In genomic region chr13:42369826-42370225, GRCm38 (mm10) we compare ENCODE assay signal across 28 mouse cellular contexts.
DNase-seq lines count a peak whose midpoint lies in the region; ATAC-seq lines count a peak whose summit lies in the region.
"Had no signal": no experiment of that assay in that cellular context is flagged by ENCODE, and none has a peak within 500 bp of the region (broad histone marks: within the 10 kb centered on the region; RNA-seq: fewer than 3 reads in every experiment).

No protein-coding gene starts in this region.

- no peaks in the 10 kb centered on the region for H3K9me3 ChIP-seq in midbrain, embryonic 11.5 days (ENCODE audit: control insufficient read depth, low read length)
- H3K9me3 ChIP-seq: embryonic facial prominence, embryonic 10.5 days; embryonic facial prominence, embryonic 15.5 days; forebrain, embryonic 13.5 days; heart, embryonic 12.5 days; lung, embryonic 15.5 days; megakaryocyte, embryonic 14.5 days; midbrain, embryonic 13.5 days; stomach, embryonic 15.5 days had no signal

- no peaks in the 10 kb centered on the region for H3K4me1 ChIP-seq in midbrain, embryonic 11.5 days (ENCODE audit: control insufficient read depth, insufficient read depth, low read length)
- H3K4me1 ChIP-seq: embryonic facial prominence, embryonic 10.5 days; embryonic facial prominence, embryonic 15.5 days; forebrain, embryonic 13.5 days; lung, embryonic 15.5 days; megakaryocyte, embryonic 14.5 days; midbrain, embryonic 13.5 days; stomach, embryonic 15.5 days had no signal

- H3K4me3 ChIP-seq in midbrain, embryonic 11.5 days (ENCODE audit: low read depth, low read length): no peak overlapping the region
- H3K4me3 ChIP-seq: embryonic facial prominence, embryonic 10.5 days; embryonic facial prominence, embryonic 15.5 days; forebrain, embryonic 13.5 days; heart, embryonic 12.5 days; lung, embryonic 15.5 days; megakaryocyte, embryonic 14.5 days; midbrain, embryonic 13.5 days; stomach, embryonic 15.5 days had no signal

- no peak for ATAC-seq in midbrain, embryonic 11.5 days (ENCODE audit: low FRiP score)
- ATAC-seq: forebrain, embryonic 13.5 days; hindbrain, embryonic 16.5 days; midbrain, embryonic 13.5 days; Patski had no signal

- H3K27me3 ChIP-seq in midbrain, embryonic 11.5 days (ENCODE audit: control insufficient read depth, insufficient read depth, low read length): no peaks in the 10 kb centered on the region
- H3K27me3 ChIP-seq: embryonic facial prominence, embryonic 15.5 days; forebrain, embryonic 13.5 days; heart, embryonic 12.5 days; lung, embryonic 15.5 days; megakaryocyte, embryonic 14.5 days; midbrain, embryonic 13.5 days; Patski; stomach, embryonic 15.5 days had no signal

- no peak overlapping the region for H3K27ac ChIP-seq in midbrain, embryonic 11.5 days (ENCODE audit: low read depth, low read length)
- H3K27ac ChIP-seq: embryonic facial prominence, embryonic 10.5 days; embryonic facial prominence, embryonic 15.5 days; forebrain, embryonic 13.5 days; lung, embryonic 15.5 days; midbrain, embryonic 13.5 days; stomach, embryonic 15.5 days had no signal

- DNase-seq in heart, postnatal 4 days: peak; percentile 5
- no peak for DNase-seq in heart, adult 11 months
- DNase-seq in adipocyte (ENCODE audit: low spot score): peak; percentile 14
- DNase-seq in kidney, adult 9 months: peak; percentile 89
- DNase-seq in kidney, postnatal 14 days: peak; percentile 71
- no peak for DNase-seq in left cerebral cortex, adult 18-20 months (ENCODE audit: low spot score in 2 of 2)
- DNase-seq in right cerebral cortex, postnatal 10 days (ENCODE audit: low spot score in 2 of 2): no peak
- no peak for DNase-seq in midbrain, embryonic 11.5 days (ENCODE audit: low spot score, missing footprints)
- DNase-seq: adrenal gland, postnatal 25 days; cerebellum, adult 8-10 months; cerebellum, postnatal 25 days; gastrocnemius, postnatal 14 days; layer of hippocampus, adult 9-11 months; liver; lung, postnatal 4 days; retina, postnatal 1 day; right cerebral cortex, postnatal 25 days; thymus, postnatal 25 days had no signal

- H3K36me3 ChIP-seq in midbrain, embryonic 11.5 days (ENCODE audit: control insufficient read depth, insufficient read depth, low read length): no peaks in the 10 kb centered on the region
- H3K36me3 ChIP-seq: embryonic facial prominence, embryonic 10.5 days; embryonic facial prominence, embryonic 15.5 days; heart, embryonic 12.5 days; lung, embryonic 15.5 days; midbrain, embryonic 13.5 days; stomach, embryonic 15.5 days had no signal

- no peak overlapping the region for H3K9ac ChIP-seq in midbrain, embryonic 11.5 days (ENCODE audit: low read length)
- H3K9ac ChIP-seq: embryonic facial prominence, embryonic 15.5 days; forebrain, embryonic 13.5 days; heart, embryonic 12.5 days; lung, embryonic 15.5 days; midbrain, embryonic 13.5 days; stomach, embryonic 15.5 days had no signal

- WGBS in midbrain, embryonic 11.5 days: 92% methylated on average over 1 of the region's 1 CpGs

- H3K4me2 ChIP-seq in midbrain, embryonic 11.5 days: no peak overlapping the region
- H3K4me2 ChIP-seq: embryonic facial prominence, embryonic 15.5 days; forebrain, embryonic 13.5 days; heart, embryonic 12.5 days; lung, embryonic 15.5 days; midbrain, embryonic 13.5 days; stomach, embryonic 15.5 days had no signal

Comparison
In these comparisons a context has a peak if more than half of its experiments do, and no peak if none do; other contexts are left out.
1. DNase-seq: peak in heart, postnatal 4 days (single experiment), adipocyte (single experiment), kidney, adult 9 months (single experiment) and kidney, postnatal 14 days (single experiment); none in heart, adult 11 months (single experiment), left cerebral cortex, adult 18-20 months (0 of 2), right cerebral cortex, postnatal 10 days (0 of 2) and midbrain, embryonic 11.5 days (single experiment).